Mouse (Mus musculus): Measurements from ENCODE around the gene Pon3.

GRCm38 (mm10) chr6:5236843-5237371, 19.2 kb downstream of the Pon3 start:
- 0 out of 2 replicates have a peak, but pooled peaks have one; percentile 17 for TF ChIP-seq TAL1 (conservative IDR thresholded peaks at IDR 0.05; ENCODE audit: low read depth, low read length)
- TF ChIP-seq GATA1 (IDR thresholded peaks at IDR 0.05; ENCODE audit: borderline replicate concordance, low read length), result no peak
- no peak for TF ChIP-seq CTCF (IDR thresholded peaks at IDR 0.05; ENCODE audit: low read depth, low read length)
- TF ChIP-seq GATA2 (IDR thresholded peaks at IDR 0.05; ENCODE audit: borderline replicate concordance, low read depth, low read length), result no peak
